Mouse (Mus musculus): ENCODE measurements around the gene Tbc1d1. TPM values are rescaled to one million over a fixed set of nuclear protein-coding genes. Genes with fewer than 3 reads are reported as not detected.
A peak's percentile ranks its signal among the peaks of the same experiment; 100 is the strongest.

Gene Tbc1d1
- polyA plus RNA-seq, 1 experiment from 2014 or later, result 15.4 TPM

DNA sequence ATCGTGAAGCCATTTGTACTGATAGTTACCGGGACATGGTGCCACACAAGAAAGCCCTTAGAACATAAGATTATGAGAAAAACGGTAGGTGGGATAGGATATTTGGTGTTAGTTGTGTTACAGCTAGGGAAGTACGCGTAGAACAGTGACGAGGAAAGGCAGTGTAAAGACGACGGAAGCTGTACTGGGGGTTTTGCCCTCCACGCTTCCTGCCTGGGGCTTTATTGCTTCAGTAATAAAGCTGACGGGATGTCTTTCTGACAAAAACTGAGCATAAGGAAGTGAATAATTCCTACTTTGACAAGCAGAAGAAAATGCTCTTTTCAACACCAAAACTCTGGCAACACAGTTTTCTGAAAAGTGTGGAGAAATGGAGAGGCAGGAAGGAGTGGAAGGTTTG lies 186.0 kb downstream of the Tbc1d1 start:
- Histone ChIP-seq H3K27ac (no peak overlapping the region), H3K36me3 (replicated peaks; ENCODE audit: control insufficient read depth, insufficient read depth) (no peaks in the 10 kb centered on the region), H3K4me1 (replicated peaks; ENCODE audit: control insufficient read depth, insufficient read depth, low read length) (peaks cover 13% of the 10 kb centered on the region), H3K9ac (no peak overlapping the region), H3K9me3 (ENCODE audit: control insufficient read depth, low read length) (no peaks in the 10 kb centered on the region), H3K4me2 (replicated peaks) (no peak overlapping the region), H3K27me3 (ENCODE audit: control insufficient read depth, insufficient read depth, low read length) (no peaks in the 10 kb centered on the region), H3K4me3 (replicated peaks; ENCODE audit: low read length) (no peak overlapping the region)
- ATAC-seq (ENCODE audit: low FRiP score) (no peak), DNase-seq (ENCODE audit: low spot score) (no peak)
- WGBS, result 85% methylated on average over 10 of the region's 10 CpGs

DNA sequence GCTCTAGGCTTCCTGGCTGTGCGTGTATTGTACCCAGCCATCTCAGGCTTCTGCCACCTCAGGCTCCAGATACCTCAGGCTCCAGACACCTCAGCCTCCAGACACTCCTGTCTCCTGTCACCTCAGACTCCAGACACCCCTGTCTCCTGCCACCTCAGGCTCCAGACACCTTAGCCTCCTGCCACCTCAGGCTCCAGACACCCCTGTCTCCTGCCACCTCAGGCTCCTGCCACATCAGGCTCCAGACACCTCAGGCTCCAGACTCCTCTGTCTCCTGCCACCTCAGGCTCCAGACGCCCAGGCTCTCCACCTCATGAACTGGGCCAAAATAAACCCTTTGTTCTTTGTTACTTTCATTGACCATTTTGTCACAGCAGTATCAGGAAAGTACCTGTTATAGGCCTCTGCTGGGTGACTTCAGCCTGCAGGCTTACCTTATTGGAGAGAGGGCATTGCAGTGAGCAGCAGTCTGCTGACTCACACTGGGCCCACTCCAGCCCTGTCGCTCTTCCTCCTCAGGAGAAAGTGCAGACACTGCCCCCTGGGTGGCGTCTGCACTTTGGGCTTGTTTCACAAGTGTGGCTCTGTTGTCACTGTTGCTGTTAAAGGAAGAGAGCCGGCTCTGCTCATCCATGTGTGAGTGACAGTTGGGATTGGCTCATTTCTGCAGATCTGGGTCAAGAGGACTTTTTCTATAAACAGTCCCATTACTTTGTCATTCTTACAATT lies 188.0 kb downstream of the Tbc1d1 start:
- WGBS, result 54% methylated on average over 5 of the region's 5 CpGs
- H3K27ac ChIP-seq, result no peak overlapping the region
- no peak overlapping the region for H3K4me2 ChIP-seq (replicated peaks)
- H3K36me3 ChIP-seq (replicated peaks; ENCODE audit: control insufficient read depth, insufficient read depth), result no peaks in the 10 kb centered on the region
- peaks cover 12% of the 10 kb centered on the region for H3K4me1 ChIP-seq (replicated peaks; ENCODE audit: control insufficient read depth, insufficient read depth, low read length)
- no peaks in the 10 kb centered on the region for H3K27me3 ChIP-seq (ENCODE audit: control insufficient read depth, insufficient read depth, low read length)
- H3K9me3 ChIP-seq (ENCODE audit: control insufficient read depth, low read length), result no peaks in the 10 kb centered on the region
- no peak for DNase-seq (ENCODE audit: low spot score)
- no peak; the same call in 1 of the 2 replicates for ATAC-seq (ENCODE audit: low FRiP score)
- H3K4me3 ChIP-seq (replicated peaks; ENCODE audit: low read length), result no peak overlapping the region
- no peak overlapping the region for H3K9ac ChIP-seq

DNA sequence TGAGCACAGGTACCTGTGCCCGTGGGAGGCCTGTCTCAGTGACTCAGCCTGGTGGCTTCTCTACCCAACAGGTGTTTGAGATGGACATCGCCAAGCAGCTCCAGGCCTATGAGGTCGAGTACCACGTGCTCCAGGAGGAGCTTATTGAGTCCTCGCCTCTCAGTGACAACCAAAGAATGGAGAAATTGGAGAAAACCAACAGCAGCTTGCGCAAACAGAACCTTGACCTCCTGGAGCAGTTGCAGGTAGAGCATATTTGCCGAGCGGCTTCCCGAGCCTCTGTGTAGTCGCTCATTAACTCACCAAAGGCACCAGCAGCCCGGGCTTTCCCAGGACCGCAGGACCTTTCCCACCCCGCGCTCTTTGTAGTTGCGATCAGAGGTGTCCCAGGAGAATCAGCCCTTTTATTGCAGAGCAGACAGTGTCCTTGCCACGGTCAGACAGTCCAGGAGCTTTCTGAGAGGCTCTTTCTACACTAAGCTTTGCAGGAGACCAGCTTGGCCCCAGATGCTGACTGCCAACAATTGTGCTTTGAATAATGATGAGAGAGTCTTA lies 189.2 kb downstream of the Tbc1d1 start:
- ATAC-seq (ENCODE audit: low FRiP score) (peak; percentile 31; the same call in 1 of the 2 replicates), DNase-seq (ENCODE audit: low spot score) (no peak)
- no peaks in the 10 kb centered on the region for H3K36me3 ChIP-seq (replicated peaks; ENCODE audit: control insufficient read depth, insufficient read depth)
- WGBS, result 42% methylated on average over 16 of the region's 16 CpGs
- no peaks in the 10 kb centered on the region for H3K27me3 ChIP-seq (ENCODE audit: control insufficient read depth, insufficient read depth, low read length)
- H3K4me3 ChIP-seq (replicated peaks; ENCODE audit: low read length), result no peak overlapping the region
- H3K9me3 ChIP-seq (ENCODE audit: control insufficient read depth, low read length), result no peaks in the 10 kb centered on the region
- no peak overlapping the region for H3K27ac ChIP-seq
- H3K4me2 ChIP-seq (replicated peaks), result 0 out of 2 replicates have a peak overlapping the region, but pooled peaks have one; percentile 4
- H3K9ac ChIP-seq, result no peak overlapping the region
- H3K4me1 ChIP-seq (replicated peaks; ENCODE audit: control insufficient read depth, insufficient read depth, low read length), result peaks cover 12% of the 10 kb centered on the region

DNA sequence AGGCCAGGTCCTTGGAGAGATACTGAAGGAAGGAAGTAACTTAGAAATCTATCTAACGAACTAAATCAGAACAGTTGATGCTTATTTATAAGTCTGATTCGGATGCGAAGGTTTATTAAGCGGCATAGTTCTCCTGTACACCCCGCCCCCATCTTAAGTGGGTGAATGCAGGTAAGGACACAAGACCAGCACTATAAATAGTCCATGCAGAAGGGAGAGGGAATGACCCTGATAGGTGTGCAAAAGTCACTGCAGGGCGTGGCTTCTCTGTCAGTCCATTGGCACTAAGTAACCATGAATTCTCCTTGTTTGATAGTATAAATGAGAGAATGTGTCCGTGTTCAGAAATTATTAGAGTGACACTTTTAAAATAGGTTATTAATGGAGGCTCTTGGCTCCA lies 189.7 kb downstream of the Tbc1d1 start:
- Histone ChIP-seq H3K9ac (no peak overlapping the region), H3K4me2 (replicated peaks) (no peak overlapping the region), H3K9me3 (ENCODE audit: control insufficient read depth, low read length) (no peaks in the 10 kb centered on the region), H3K36me3 (replicated peaks; ENCODE audit: control insufficient read depth, insufficient read depth) (no peaks in the 10 kb centered on the region), H3K4me1 (replicated peaks; ENCODE audit: control insufficient read depth, insufficient read depth, low read length) (peaks cover 12% of the 10 kb centered on the region), H3K4me3 (replicated peaks; ENCODE audit: low read length) (no peak overlapping the region), H3K27me3 (ENCODE audit: control insufficient read depth, insufficient read depth, low read length) (no peaks in the 10 kb centered on the region), H3K27ac (no peak overlapping the region)
- 76% methylated on average over 7 of the region's 7 CpGs for WGBS
- DNase-seq (ENCODE audit: low spot score), result no peak
- no peak for ATAC-seq (ENCODE audit: low FRiP score)

DNA sequence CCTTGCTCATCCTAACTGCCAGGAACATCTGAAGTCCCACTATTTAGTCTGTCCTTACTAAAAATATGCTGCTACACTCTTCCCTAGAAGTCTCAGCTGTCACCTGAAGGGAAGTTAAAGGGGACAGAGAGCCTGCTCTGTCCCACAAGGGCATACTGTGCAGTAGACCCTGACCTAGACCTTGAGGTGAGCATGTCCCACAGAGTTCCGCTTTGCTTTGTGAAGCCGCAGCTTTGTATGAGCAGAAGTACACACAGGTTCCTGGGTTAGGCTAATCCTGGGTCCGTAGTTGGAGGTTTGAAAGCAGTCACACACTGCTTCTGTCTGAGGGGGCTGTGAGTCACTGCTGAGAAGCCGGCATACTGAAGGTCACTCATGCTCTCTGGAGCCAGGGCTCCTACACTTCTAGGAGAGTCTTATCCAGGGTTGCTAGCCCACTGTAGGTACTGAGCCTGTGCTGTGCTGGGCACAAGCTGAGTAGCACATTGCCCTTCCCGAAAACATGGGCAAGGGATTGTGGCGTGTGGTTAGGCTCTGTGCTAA lies 190.3 kb downstream of the Tbc1d1 start:
- DNase-seq (ENCODE audit: low spot score) (no peak), ATAC-seq (ENCODE audit: low FRiP score) (no peak)
- H3K9ac ChIP-seq, result no peak overlapping the region
- H3K4me2 ChIP-seq (replicated peaks), result no peak overlapping the region
- no peaks in the 10 kb centered on the region for H3K36me3 ChIP-seq (replicated peaks; ENCODE audit: control insufficient read depth, insufficient read depth)
- 90% methylated on average over 6 of the region's 6 CpGs for WGBS
- no peak overlapping the region for H3K4me3 ChIP-seq (replicated peaks; ENCODE audit: low read length)
- H3K27me3 ChIP-seq (ENCODE audit: control insufficient read depth, insufficient read depth, low read length), result no peaks in the 10 kb centered on the region
- no peaks in the 10 kb centered on the region for H3K9me3 ChIP-seq (ENCODE audit: control insufficient read depth, low read length)
- H3K4me1 ChIP-seq (replicated peaks; ENCODE audit: control insufficient read depth, insufficient read depth, low read length), result peaks cover 12% of the 10 kb centered on the region
- no peak overlapping the region for H3K27ac ChIP-seq

DNA sequence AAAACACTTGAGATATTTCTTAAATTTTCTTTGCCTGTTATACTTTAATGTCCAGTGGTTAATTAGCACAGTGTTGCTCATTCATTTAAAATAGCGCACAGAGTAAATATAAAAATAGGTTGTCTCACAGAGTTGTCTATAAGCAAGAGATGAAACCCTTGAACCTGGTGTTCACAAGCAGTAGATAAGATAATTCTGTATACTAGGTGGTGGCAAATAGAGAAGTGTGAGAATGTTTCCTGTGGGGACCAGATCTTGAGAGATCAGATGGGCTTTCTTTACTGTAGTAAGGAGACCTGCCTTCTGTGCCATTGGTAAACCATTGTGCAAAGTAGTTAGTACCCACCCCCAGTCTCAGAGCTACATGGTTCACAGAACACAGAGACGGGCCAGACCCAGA lies 192.1 kb downstream of the Tbc1d1 start:
- no peak for DNase-seq (ENCODE audit: low spot score)
- 91% methylated on average over 2 of the region's 2 CpGs for WGBS
- Histone ChIP-seq H3K4me2 (replicated peaks) (no peak overlapping the region), H3K27ac (no peak overlapping the region), H3K36me3 (replicated peaks; ENCODE audit: control insufficient read depth, insufficient read depth) (no peaks in the 10 kb centered on the region), H3K27me3 (ENCODE audit: control insufficient read depth, insufficient read depth, low read length) (no peaks in the 10 kb centered on the region), H3K9ac (no peak overlapping the region), H3K4me3 (replicated peaks; ENCODE audit: low read length) (no peak overlapping the region), H3K4me1 (replicated peaks; ENCODE audit: control insufficient read depth, insufficient read depth, low read length) (peaks cover 12% of the 10 kb centered on the region), H3K9me3 (ENCODE audit: control insufficient read depth, low read length) (no peaks in the 10 kb centered on the region)
- no peak for ATAC-seq (ENCODE audit: low FRiP score)

DNA sequence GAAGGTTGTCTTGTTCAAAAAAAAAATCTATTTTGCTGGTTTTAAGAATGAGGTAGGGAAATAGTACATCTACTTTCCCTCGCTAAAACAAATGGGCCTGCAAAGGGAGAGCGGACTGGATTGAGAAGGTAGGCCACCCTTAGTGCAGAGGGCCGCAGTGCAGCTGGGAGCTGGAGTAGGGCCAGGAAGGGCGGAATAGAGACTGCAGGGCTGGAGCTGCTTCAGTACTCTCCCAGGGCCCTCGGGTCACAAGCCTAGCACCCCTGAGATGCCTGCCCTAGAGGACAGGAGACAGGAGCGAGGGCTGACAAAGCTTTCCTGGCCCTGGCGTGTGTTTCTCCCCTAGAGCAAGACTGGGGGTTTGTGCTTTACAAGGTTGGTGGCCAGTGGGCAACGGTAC lies 192.7 kb downstream of the Tbc1d1 start:
- no peak; the same call in 1 of the 2 replicates for ATAC-seq (ENCODE audit: low FRiP score)

DNA sequence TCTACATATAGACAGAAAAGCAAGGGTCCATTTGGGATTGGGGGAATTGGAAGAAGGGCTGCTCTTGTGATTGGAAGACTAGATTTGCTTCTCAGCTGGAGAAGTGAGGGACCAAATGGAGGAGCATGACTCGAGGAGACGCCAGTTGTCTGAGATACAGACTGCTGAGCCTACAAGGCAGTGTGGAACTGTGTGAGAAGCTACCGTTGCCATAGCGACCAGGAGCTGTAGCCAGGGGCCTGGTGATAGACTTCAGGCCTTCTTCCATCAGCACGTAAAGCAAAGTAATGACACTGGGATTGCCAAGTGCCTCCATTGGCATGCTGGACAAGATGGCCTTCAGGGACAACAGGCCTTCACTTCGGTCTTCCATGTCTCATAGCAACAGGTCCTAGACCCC lies 195.9 kb downstream of the Tbc1d1 start:
- 74% methylated on average over 6 of the region's 6 CpGs for WGBS
- no peak for DNase-seq (ENCODE audit: low spot score)

More for the DNA sequence above, 192.7 kb downstream of the Tbc1d1 start:
- Histone ChIP-seq H3K4me3 (replicated peaks; ENCODE audit: low read length) (no peak overlapping the region), H3K36me3 (replicated peaks; ENCODE audit: control insufficient read depth, insufficient read depth) (no peaks in the 10 kb centered on the region), H3K9ac (no peak overlapping the region), H3K9me3 (ENCODE audit: control insufficient read depth, low read length) (no peaks in the 10 kb centered on the region), H3K4me1 (replicated peaks; ENCODE audit: control insufficient read depth, insufficient read depth, low read length) (peaks cover 12% of the 10 kb centered on the region), H3K4me2 (replicated peaks) (no peak overlapping the region), H3K27me3 (ENCODE audit: control insufficient read depth, insufficient read depth, low read length) (no peaks in the 10 kb centered on the region), H3K27ac (no peak overlapping the region)
- WGBS, result 73% methylated on average over 8 of the region's 8 CpGs
- DNase-seq (ENCODE audit: low spot score), result no peak

DNA sequence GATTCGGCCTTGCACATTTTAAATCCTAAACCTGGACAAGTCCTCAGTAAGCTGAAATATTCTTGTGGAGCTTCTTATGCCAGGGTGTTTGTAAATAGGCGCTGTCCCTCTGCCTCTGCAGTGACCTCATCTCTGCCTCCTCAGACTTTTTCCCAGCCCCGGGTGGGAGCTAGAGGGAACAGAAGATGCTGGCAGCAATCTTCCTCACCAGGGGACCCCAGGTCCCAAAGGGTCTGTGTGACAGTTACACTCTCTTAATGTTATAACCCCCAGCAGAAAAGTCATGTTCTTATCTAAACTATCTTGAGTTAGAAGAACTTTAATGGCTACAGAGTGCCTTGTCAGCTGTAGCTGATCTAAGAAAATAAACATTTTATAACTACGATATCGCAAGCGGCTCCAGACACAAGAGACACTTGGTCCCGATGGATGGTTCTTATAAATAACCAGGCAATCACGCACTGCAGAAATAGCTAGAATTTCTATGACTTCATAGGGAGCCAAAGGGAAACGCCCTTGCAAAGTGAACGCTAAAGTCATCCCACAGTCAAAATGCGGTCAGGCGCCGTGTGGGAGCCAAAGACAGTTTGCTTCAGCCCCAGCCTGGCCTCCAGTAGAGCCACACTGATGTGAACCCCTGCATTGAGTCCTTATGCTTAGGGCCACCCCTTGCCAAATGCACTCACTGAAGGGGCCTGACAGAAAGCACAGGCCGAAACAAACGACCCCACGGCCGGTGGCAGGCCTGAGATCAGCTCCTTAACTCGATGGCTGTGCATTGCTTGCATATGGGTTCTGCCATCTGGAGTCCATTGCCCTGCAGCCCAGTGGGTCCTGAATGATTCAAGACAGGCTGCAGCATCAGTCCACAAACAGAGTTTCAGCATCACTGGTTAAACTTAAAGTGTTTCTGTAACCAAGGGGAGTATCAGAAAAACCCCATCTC lies 202.8 kb downstream of the Tbc1d1 start:
- ATAC-seq (ENCODE audit: low FRiP score) (no peak), DNase-seq (ENCODE audit: low spot score) (no peak)
- H3K4me1 ChIP-seq (replicated peaks; ENCODE audit: control insufficient read depth, insufficient read depth, low read length), result peaks cover 2% of the 10 kb centered on the region; the same call in 1 of the 2 replicates
- WGBS, result 75% methylated on average over 18 of the region's 18 CpGs
- H3K27me3 ChIP-seq (ENCODE audit: control insufficient read depth, insufficient read depth, low read length), result no peaks in the 10 kb centered on the region
- no peak overlapping the region for H3K4me2 ChIP-seq (replicated peaks)
- no peak overlapping the region for H3K9ac ChIP-seq
- H3K36me3 ChIP-seq (replicated peaks; ENCODE audit: control insufficient read depth, insufficient read depth), result no peaks in the 10 kb centered on the region
- H3K4me3 ChIP-seq (replicated peaks; ENCODE audit: low read length), result no peak overlapping the region
- H3K27ac ChIP-seq, result no peak overlapping the region
- H3K9me3 ChIP-seq (ENCODE audit: control insufficient read depth, low read length), result 0 out of 2 replicates have a peak, but pooled peaks cover 3% of the 10 kb centered on the region

More for the DNA sequence above, 195.9 kb downstream of the Tbc1d1 start:
- ATAC-seq (ENCODE audit: low FRiP score), result no peak
- Histone ChIP-seq H3K27me3 (ENCODE audit: control insufficient read depth, insufficient read depth, low read length) (no peaks in the 10 kb centered on the region), H3K27ac (no peak overlapping the region), H3K36me3 (replicated peaks; ENCODE audit: control insufficient read depth, insufficient read depth) (no peaks in the 10 kb centered on the region), H3K4me2 (replicated peaks) (no peak overlapping the region), H3K9ac (no peak overlapping the region), H3K4me3 (replicated peaks; ENCODE audit: low read length) (no peak overlapping the region), H3K4me1 (replicated peaks; ENCODE audit: control insufficient read depth, insufficient read depth, low read length) (no peaks in the 10 kb centered on the region), H3K9me3 (ENCODE audit: control insufficient read depth, low read length) (no peaks in the 10 kb centered on the region)
